Mouse (Mus musculus) left cerebral cortex, postnatal 10 days (tissue): ENCODE measurements around the gene Rftn1. TPM values are rescaled to one million over a fixed set of nuclear protein-coding genes. Genes with fewer than 3 reads are reported as not detected.

Experiments
- DNase-seq, 2 experiments: peaks; one replicate each; pipeline ENCODE4 v3.0.0; 2021 to 2022; ENCODE audit warnings: low spot score in 2 of 2, mixed read lengths in 1 of 2; ENCODE audit errors: extremely low spot score in 1 of 2
- intact Hi-C: fragments of 180-260 bp; cut with DNase I; formaldehyde crosslinking; loops from one replicate; pipeline ENCODE4 v1.15.1; 2025
- total RNA-seq, 2 experiments: library from RNA; stranded (reverse); gene quantifications; 2 replicates each; pipeline ENCODE4 v1.2.3; 2021

Rftn1 gene
- total RNA-seq = 10 to 100 TPM; 12.5 to 13.2 TPM

GRCm38 (mm10) chr17:50190131-50191015 is at the start of gene Rftn1:
Gene Rftn1, minus strand, starts transcription at chr17:50190674.
- intact Hi-C loops = loop anchor here (2.0 to 5.0 kb wide), 2 partner anchors 222 to 238 kb away; no protein-coding TSS in a partner anchor
- peak in 1 of 2 experiments; percentile 71 for DNase-seq

- no peak for DNase-seq
- intact Hi-C loops = loop anchor here (5.0 kb wide), 3 partner anchors 271 to 301 kb away; no protein-coding TSS in a partner anchor
Observed at GRCm38 (mm10) chr17:50237818-50238610, 47.5 kb upstream of the Rftn1 start.

- peak; percentile 81 to 85 for DNase-seq
- intact Hi-C loops = loop anchor here (5.0 kb wide), 3 partner anchors 270 to 300 kb away; no protein-coding TSS in a partner anchor
Observed at GRCm38 (mm10) chr17:50237436-50237709, 46.9 kb upstream of the Rftn1 start.

DNA sequence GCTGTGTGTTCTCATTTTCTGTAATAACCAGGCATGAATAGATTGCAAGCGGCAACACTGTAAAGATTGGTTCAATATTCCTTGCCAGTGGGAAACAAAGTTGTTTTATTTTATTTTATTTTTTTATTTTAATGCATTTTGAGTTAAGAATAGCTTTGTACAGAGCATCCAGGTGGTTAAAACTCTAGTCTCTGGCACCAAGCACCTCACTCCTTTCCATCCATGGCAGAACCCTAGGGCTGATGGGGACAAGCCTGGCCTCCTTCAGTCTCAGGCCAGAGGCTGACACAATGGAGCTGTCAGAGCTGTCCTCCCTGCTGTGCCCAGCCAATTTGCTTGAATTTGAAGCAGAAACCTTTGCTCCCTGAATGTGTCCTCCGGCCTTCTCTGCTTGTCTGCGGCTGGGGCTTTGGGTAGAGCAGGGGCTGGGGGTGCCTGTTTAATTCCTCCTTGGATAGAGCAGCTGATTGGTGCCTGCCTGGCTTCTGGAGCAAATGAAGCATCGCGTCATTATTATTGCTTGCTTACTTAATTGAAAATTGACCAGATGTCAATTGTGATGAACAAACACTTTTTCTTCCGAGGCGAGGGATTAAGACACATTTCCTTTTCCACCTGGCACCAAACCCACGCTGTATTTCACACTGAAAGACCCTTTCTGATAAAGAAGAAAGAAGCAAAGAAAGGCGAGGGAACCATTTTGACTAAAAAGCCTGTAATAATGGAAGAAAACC is 46.4 kb upstream of the Rftn1 start:
- no peak for DNase-seq
- intact Hi-C loops = loop anchor here (5.0 kb wide), 3 partner anchors 270 to 300 kb away; no protein-coding TSS in a partner anchor

GRCm38 (mm10) chr17:50235943-50236701 is 45.6 kb upstream of the Rftn1 start:
- intact Hi-C loops = loop anchor here (5.0 kb wide), 3 partner anchors 269 to 299 kb away; no protein-coding TSS in a partner anchor
- DNase-seq = no peak

- no peak for DNase-seq
- intact Hi-C loops = no loop called here
Observed at GRCm38 (mm10) chr17:50233956-50234355, 43.5 kb upstream of the Rftn1 start.

GRCm38 (mm10) chr17:50232821-50233220 is 42.3 kb upstream of the Rftn1 start:
- intact Hi-C loops = no loop called here
- DNase-seq = no peak

DNA sequence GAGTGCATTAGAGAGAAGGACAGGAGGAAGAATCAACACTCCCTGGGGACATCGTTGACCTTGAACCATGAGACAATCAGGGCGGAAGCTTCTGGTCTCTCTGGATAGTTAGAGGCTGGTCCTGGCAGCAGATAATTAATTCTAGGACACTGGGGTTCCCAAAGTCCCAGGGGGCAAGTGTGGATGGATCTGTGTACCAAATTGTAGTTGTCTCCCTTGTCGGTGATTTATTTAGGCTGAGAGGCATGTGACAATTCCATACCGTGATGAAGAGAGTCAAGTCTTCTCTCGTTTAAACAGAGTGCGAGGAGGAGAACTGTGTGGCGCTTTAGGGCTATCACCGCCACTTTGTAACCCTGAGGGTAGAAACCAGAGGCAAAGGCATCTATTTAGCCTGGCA is 40.7 kb upstream of the Rftn1 start:
- DNase-seq = no peak
- intact Hi-C loops = no loop called here

GRCm38 (mm10) chr17:50229534-50229933 is 39.1 kb upstream of the Rftn1 start:
- intact Hi-C loops = no loop called here
- DNase-seq = no peak

DNA sequence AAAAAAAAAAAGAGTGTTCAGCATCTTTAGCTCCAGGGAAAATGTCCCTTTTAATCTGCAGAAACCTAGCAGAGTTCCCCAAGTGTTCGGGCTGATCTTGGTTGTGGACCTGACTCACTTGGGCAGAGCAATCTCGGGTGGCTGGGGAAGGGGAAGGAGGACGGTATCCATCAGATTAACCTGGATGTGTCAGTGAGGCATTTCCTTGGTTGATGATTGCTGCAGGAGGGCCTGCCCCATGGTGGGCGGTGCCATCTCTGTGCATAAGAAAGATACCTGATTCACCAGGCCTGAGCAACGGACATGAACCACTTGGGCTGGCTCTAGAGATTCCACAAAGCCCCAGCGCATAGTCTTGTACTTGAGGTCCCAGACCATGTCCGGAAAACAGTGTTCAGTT is 36.9 kb upstream of the Rftn1 start:
- intact Hi-C loops = no loop called here
- no peak for DNase-seq

DNA sequence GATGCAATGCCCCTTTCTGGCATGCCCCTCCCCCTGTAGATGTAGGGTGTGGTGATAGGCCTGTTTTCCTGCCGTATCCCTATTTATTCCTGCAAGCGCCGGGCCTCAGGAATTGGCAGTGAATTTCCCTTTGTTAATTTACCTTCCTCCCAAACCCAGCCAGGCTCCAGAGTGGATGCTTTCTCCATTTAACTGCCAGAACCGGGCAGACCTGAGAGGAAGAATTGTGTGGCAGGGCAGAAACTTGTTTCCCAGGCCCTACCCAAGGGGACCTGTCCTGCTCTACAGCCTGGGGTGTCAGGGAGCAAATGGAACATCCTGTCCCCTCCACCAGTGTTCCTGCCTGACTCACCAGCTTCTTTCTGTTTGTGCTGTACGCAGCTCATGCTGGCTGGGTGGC is 34.2 kb upstream of the Rftn1 start:
- no peak for DNase-seq
- intact Hi-C loops = no loop called here

- no peak for DNase-seq
- intact Hi-C loops = no loop called here
Observed at GRCm38 (mm10) chr17:50217978-50218377, 27.5 kb upstream of the Rftn1 start.

DNA sequence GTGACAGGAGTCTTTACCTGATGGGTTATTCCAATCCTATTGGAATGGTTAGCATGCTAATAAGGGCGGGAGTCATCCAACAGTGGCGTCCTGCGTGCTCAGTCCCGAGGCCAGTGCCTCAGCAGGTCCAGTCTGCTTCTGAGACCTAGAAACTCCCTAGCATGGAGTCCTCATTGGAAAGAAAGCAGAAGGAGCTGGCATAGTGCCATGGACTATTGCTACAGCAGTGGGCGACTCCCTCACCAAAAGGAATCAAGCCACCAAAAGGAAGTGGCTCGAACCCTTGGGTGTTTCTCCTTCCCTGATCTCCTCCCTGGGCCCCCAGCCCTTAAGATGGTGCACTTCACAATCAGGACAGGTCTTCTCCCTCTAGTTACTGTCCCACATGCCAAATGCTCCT is 24.6 kb upstream of the Rftn1 start:
- peak in 1 of 2 experiments; percentile 20 for DNase-seq
- intact Hi-C loops = no loop called here

GRCm38 (mm10) chr17:50213117-50213516 is 22.6 kb upstream of the Rftn1 start:
- intact Hi-C loops = no loop called here
- peak in 1 of 2 experiments; percentile 7 for DNase-seq

GRCm38 (mm10) chr17:50211816-50212215 is 21.3 kb upstream of the Rftn1 start:
- no peak for DNase-seq
- intact Hi-C loops = no loop called here

- intact Hi-C loops = no loop called here
- DNase-seq = no peak
Observed at GRCm38 (mm10) chr17:50209831-50210230, 19.4 kb upstream of the Rftn1 start.

GRCm38 (mm10) chr17:50208137-50209045 is 17.9 kb upstream of the Rftn1 start:
- intact Hi-C loops = no loop called here
- no peak for DNase-seq
